Mouse (Mus musculus) testis, adult 2 months (tissue): ENCODE measurements around the gene Tatdn2.

Experiments
- CTCF ChIP-seq: fragments of 200-500 bp; IDR thresholded peaks from 2 replicates; pipeline ENCODE4 v1.5.1; 2012; ENCODE audit warnings: low read depth, mild to moderate bottlenecking, inconsistent platforms, low read length, moderate library complexity; ENCODE audit not compliant: control insufficient read depth, insufficient read depth, insufficient replicate concordance
- POLR2A ChIP-seq: fragments of 200-500 bp; IDR thresholded peaks from 2 replicates; pipeline ENCODE4 v1.6.1; 2012; ENCODE audit warnings: low read depth, mild to moderate bottlenecking, inconsistent platforms, low read length, moderate library complexity; ENCODE audit not compliant: control insufficient read depth

- TF ChIP-seq CTCF (no peak), POLR2A (no peak)
Observed at GRCm38 (mm10) chr6:113714276-113714675, 17.4 kb downstream of the Tatdn2 start.
